Mouse (Mus musculus) adrenal gland, postnatal 0 days (tissue): ENCODE data around the gene Vps26a. TPM values are rescaled to one million over a fixed set of nuclear protein-coding genes. Genes with fewer than 3 reads are reported as not detected.

Experiments used
- polyA plus RNA-seq: library from polyadenylated mRNA; unstranded; fragments of >200 nt; fragmentation: Nextera tagmentation; extraction: Ambion mirVana; gene quantifications from 2 replicates; pipeline ENCODE4 v1.2.1, GENCODE M21; 2015

Vps26a gene
- polyA plus RNA-seq = 55.2 and 67.3 TPM in 2 replicates

DNA sequence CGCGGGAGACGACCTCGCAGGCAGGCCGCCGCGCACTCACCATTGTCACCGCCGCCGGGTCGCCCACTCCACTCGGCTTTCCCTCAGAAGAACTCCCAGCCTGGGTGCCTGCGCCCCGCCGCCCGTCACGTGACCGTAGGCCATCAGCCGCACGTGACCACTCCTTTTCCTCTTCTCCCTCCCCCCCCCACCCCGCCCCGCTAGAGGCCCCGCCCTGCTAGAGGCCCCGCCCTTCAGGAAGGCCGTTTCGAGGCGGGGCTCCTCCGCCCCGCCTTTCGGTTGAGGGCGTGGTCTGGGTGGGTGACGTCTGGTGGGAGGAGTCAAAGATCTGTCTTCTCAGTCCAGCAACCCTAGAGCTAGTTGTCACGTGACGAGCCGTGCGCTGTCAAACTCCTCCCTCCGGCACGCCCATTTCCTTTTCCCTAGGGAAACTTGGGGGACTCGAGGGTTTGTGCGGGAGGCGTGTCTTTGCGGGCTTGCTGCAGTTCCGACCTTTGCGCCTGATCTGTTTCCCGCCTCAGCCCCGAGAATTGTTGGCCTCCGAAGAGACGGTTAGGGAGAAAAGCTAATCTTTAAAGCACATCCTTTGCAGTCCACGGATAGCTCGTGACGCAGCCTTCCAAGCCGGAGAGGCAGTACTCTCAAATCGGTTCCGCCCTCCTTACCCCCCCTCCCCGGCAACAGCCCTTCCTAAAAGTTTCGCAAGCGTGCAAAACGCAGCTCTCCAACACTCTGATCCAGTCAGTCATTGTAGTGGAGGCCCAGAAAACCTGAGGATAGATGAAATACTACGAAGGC is at the start of gene Vps26a:
Vps26a (minus strand) TSS at position 188 of the 798 bp plus-strand sequence.

GRCm38 (mm10) chr10:62527351-62527750 is 40.7 kb upstream of the Vps26a start, which contains the start of gene Srgn:
Srgn (minus strand) TSS chr10:62527451.

GRCm38 (mm10) chr10:62449364-62450279 is 37.0 kb downstream of the Vps26a start, which contains the start of the genes 4930507D05Rik and Supv3l1:
4930507D05Rik (plus strand) TSS chr10:62449489.
Supv3l1 (minus strand) TSS chr10:62449738.

DNA sequence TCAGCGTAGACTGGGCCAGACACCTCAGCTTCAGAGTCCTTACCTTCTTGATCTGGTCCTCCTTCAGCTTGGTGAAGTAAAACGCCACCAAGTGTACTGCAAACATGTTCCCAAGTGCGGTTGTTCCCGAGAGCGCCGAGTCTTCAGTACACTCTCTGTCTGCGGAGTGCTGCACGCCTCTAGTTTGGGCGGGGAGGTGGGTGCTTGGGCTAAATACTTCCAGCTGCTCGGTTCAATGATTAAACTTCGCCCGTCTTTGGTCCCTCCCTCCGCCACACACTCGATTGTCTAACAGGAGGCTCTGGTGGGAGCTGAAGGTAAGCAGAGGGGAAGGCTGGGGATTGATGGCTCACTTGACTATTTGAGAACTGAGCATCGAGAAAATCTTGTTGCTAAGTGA is 64.3 kb downstream of the Vps26a start, which contains the start of gene Hkdc1:
Hkdc1 (minus strand) TSS at position 237 of the 400 bp plus-strand sequence.

Other genes starting within 250 kb of the Vps26a start
- 5.8 and 15.6 TPM in 2 replicates for gene Tacr2, start 234.4 kb downstream of the Vps26a start, polyA plus RNA-seq
- gene Hk1, start 106.9 kb downstream of the Vps26a start, polyA plus RNA-seq = 25.0 and 35.6 TPM in 2 replicates
- 0.08 and 0.20 TPM in 2 replicates for gene Hkdc1, start 64.3 kb downstream of the Vps26a start, polyA plus RNA-seq
- gene 4930507D05Rik, start 37.3 kb downstream of the Vps26a start, polyA plus RNA-seq = 0.58 and 0.66 TPM in 2 replicates
- 10.8 and 19.5 TPM in 2 replicates for gene Supv3l1, start 37.1 kb downstream of the Vps26a start, polyA plus RNA-seq
- 99.4 and 129 TPM in 2 replicates for gene Srgn, start 40.6 kb upstream of the Vps26a start, polyA plus RNA-seq
- 31.9 and 37.8 TPM in 2 replicates for gene Kif1bp, start 91.7 kb upstream of the Vps26a start, polyA plus RNA-seq
- gene Ddx21, start 115.5 kb upstream of the Vps26a start, polyA plus RNA-seq = 7.0 and 9.7 TPM in 2 replicates
- gene Ddx50, start 164.4 kb upstream of the Vps26a start, polyA plus RNA-seq = 109 and 119 TPM in 2 replicates
- 1.4 and 2.0 TPM in 2 replicates for gene Stox1, start 239.3 kb upstream of the Vps26a start, polyA plus RNA-seq